Mouse (Mus musculus) urinary bladder, adult 18-20 months (tissue): ENCODE results near the gene Hephl1.

Experiments used
- DNase-seq, 2 experiments: peaks; one replicate each; pipeline ENCODE4 v3.0.0; 2022; ENCODE audit warnings: low spot score in 2 of 2, mixed read lengths in 2 of 2

The Hephl1 gene

GRCm38 (mm10) chr9:15017791-15018755 is 93.8 kb downstream of the Hephl1 start:
- no peak for DNase-seq

DNA sequence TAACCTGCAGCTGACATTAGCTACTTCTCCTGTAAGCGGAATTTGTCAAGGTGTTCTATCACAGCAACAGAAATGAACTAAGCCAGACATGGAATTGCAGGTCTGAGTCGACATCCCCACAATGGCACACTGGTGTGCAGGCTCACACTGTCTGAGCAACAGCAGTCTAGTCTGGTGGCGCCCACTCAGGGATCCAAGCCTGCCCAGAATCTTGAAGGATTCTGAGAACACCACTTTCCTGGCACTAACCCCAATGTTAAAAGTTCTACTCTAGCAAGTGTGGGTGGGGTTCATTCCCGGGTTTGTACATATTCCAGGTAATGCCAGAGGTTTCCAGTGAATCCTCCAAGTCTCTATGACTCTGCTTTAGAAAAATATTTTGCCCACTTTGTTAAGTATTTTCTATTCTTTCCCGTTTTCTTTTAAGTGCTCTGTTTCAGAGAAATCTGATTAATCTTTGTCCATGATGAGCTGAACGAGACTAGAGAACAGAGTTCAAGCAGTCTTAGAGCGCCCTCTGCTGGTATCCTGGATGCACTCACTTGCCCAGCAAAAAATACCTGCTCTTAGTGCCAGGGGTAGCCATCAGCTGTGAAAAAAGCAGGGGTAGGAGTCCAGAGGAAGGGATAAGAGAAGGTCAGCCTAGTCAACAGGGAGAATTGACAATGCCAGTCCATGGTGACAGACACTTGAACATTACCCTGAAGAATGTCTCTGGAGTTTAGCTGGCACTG is 96.5 kb downstream of the Hephl1 start:
- no peak for DNase-seq

GRCm38 (mm10) chr9:15007566-15007965 is 104.3 kb downstream of the Hephl1 start:
- no peak for DNase-seq

DNA sequence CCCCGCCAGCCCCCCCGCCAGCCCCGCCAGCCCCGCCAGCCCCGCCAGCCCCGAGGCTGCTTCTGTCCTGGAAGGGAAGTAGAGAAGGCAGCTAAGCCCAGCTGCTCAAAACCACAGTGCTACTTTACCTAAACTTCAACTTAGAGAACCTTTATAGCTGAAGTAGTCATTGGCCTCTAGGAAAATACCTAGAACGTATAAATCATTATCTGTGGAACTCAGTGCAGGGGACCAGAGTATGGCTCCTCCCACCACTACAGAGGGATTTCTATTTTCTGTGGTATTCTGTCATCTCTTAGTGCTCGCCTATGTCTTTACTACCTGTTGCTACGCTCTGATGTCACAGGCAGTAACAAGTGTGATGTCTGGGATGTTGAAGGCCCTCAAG is 107.6 kb downstream of the Hephl1 start:
- DNase-seq, result no peak

GRCm38 (mm10) chr9:15003676-15004297 is 108.1 kb downstream of the Hephl1 start:
- DNase-seq, result no peak

DNA sequence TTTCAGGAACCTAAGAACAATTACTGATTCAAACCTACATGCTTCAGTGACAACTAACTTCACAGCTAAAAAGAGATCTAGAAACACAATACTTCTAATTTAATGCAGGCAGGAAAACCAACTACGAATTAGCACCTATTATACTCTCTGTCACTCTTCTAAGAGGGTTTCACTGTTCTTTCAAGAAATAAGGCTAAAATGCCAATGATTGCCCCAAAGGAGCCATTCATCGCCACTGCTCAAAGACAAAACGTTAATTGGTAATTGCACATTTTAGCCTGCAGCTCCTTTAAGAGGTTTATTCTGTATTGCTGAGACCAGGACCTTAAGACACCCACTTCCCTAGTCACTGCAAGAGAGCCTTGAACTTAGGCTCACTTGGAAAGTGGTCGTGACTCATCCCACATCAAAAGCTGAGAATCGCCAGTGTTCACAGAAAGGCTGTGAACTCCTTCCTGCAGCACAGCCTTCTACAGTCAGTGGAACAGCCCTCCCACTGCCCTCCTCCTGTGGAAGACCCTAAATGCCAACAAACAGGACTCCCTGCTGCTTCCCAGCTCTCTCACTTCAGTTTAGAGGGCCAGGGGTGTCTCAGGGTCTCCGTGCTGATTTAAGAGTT is 108.8 kb downstream of the Hephl1 start:
- DNase-seq, result no peak
